Mouse (Mus musculus) ES-E14 (cell line): ENCODE results near the gene Trim7.

Source experiments
- CHD2 ChIP-seq: IDR thresholded peaks from 2 replicates; pipeline ENCODE4 v1.6.1; 2014; ENCODE audit warnings: mild to moderate bottlenecking, low read depth, low read length, inconsistent platforms
- ZC3H11A ChIP-seq: IDR thresholded peaks from 2 replicates; pipeline ENCODE4 v1.6.1; 2012; ENCODE audit warnings: low read depth, mild to moderate bottlenecking, inconsistent platforms, low read length, borderline replicate concordance
- ZNF384 ChIP-seq: IDR thresholded peaks from 2 replicates; pipeline ENCODE4 v1.6.1; 2012; ENCODE audit warnings: low read depth, low read length, inconsistent platforms

GRCm38 (mm10) chr11:48809434-48809830, 16.5 kb upstream of the Trim7 start:
- no peak for TF ChIP-seq ZC3H11A
- TF ChIP-seq ZNF384: no peak
- no peak for TF ChIP-seq CHD2
